Mouse (Mus musculus): ENCODE measurements around the gene Cd2bp2.

Gene Cd2bp2

DNA sequence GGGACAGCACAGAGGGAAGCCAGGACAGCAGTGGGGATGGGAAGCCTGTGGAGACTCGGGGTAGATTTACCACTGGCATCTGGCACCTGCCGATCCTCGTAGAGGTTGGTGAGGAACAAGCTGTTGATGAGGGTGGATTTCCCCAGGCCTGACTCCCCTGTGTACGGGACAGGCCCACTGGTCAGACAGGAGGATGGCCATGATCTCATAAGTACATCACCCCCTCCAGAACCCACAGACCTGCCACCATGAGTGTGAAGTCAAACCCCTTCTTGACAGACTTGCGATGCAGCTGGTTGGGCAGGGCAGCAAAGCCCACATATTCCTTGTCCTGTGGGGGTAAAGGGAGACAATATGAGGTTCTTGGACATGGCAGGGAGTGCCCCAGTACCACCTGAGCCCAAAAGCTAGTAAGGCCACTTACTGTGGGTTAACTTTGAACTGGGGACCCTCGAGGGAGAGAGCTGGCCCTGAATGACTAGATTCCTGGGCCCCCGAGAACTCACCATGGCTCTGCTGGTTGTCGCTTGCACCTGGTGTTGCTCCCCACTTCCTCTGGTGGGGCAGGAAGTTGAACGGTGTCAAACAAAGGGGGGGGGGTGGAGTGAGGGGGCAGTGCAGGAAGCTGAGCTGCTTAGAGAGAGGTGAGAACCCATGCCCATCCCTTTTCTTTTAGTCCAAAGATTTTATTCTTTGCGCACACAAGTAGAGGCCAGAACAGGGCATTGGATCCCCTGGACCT lies 22.2 kb upstream of the Cd2bp2 start:
- no peak for DNase-seq (ENCODE audit: low spot score)

GRCm38 (mm10) chr7:127217475-127217874 lies 21.6 kb upstream of the Cd2bp2 start:
- no peak for DNase-seq (ENCODE audit: low spot score)

- DNase-seq (ENCODE audit: low spot score): no peak
Measured at GRCm38 (mm10) chr7:127216307-127216706, 20.5 kb upstream of the Cd2bp2 start.

DNA sequence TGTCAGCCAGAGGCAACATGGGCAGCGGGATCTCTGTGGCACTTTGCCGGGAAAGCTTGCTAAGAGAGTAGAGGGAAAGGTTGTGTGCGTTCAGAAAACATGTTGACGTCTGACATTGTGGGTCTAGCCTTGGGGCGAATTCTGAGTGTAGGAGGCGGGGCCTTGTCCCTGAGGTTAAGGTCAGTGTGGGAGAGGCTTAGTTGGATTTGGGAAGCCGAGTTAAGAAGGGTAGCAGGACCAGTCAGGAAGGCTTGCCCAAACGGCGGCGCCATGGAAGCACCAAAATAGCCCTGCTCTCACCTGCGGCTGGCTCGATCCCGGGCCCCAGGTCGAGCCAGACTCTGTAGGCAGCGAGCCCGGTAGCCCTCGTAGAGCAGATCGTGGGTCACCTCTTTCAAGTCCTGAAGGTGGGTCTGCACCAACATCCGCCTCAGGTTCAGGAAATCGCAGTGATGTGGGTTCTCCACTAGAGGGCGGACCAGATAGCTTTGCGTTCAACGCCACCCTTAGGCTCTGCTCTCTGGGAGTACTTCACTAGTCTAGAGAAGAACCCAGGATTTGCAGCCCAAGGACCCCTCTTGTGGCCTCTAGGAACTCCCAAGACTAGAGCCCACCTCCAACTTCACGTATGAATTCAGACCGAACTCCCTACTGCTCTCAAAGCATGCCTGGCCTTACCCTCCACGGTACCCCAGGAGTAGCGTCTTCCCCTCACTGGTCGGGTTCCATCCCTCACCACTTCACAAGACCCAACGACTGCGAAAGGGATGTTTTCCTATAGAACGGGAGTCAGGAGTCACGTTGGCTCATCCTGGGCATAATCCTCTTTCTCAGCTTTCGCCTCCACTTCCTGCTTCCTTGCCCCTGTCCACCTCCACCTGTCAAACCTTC lies 19.4 kb upstream of the Cd2bp2 start:
- no peak for DNase-seq (ENCODE audit: low spot score)

DNA sequence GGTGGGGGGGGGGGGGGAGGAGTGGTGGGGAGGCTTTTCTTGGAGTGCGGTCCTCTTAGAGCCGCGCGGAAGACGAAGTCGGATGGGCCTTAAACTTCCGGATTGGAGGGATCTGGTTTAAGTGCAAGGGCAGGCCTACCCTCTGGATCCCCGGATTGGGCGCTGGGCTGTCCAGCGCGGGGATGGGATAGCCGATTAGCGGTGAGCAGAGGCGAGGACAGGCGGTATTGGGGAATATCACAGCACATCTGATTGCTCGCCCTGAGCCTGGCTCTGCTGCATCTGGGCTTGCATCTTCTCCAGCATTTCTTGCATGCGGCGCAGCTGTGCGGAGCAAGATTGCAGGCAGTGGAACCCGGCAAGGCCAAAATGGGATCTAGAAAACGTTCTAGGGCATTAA lies 18.7 kb upstream of the Cd2bp2 start:
- no peak for DNase-seq (ENCODE audit: low spot score)

GRCm38 (mm10) chr7:127213930-127214329 lies 18.1 kb upstream of the Cd2bp2 start:
- DNase-seq (ENCODE audit: low spot score): no peak

DNA sequence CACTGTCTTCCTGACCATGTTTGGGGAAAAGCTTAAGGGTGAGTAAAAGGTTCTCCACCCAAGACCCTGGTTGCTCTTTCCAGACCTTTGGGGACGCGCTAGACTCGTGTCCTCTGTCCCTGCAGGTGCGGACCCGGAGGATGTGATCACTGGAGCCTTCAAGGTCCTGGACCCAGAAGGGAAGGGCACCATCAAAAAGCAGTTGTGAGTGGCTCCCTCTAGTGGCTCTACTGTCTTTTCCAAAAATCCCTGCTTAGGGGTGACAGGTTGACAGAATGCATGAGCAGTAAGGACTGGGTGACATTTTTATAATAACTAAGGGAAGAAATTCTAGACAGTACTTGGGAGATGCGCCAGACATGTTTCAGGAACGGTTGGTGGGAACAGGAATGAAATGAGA lies 17.6 kb upstream of the Cd2bp2 start:
- DNase-seq (ENCODE audit: low spot score): no peak

GRCm38 (mm10) chr7:127212432-127213250 lies 16.8 kb upstream of the Cd2bp2 start:
- DNase-seq (ENCODE audit: low spot score): no peak

DNA sequence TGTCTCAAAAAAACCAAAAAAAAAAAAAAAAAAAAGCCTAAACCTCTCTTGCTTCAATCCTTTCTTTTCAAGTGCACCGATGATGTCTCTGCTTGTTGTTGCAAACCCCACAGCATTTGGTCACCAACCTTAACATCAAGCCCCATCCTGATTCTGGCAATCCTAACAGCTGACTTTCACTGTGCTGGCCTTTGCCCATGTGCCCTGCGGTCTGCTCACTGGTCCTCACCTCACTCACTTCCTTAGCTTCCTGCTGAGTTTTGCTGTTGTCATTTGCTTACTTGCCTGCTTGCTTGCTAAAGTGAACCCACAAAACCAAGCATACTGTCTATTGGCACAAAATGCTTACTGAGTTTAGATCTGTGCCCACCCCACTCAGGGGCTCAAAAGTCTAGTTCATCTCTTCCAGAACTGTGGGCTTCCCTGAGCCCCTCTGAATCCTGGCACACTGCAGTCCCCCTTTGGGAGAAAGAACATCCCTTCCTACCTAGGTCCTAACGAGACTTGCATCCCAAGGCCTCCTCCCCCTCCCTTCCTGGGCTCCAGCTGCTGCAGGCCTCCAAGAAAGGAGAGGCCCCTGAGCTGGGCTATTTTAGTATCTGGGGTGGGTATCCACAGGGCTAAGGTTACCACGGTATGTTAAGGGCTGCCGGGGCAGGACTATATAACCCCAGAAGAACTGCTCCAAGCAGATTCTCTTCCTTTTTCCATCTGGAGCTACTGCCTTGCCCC lies 15.3 kb upstream of the Cd2bp2 start:
- no peak for DNase-seq (ENCODE audit: low spot score)

- no peak for DNase-seq (ENCODE audit: low spot score)
Measured at GRCm38 (mm10) chr7:127210266-127210665, 14.4 kb upstream of the Cd2bp2 start.

GRCm38 (mm10) chr7:127209851-127210250 lies 14.0 kb upstream of the Cd2bp2 start:
- no peak for DNase-seq (ENCODE audit: low spot score)

DNA sequence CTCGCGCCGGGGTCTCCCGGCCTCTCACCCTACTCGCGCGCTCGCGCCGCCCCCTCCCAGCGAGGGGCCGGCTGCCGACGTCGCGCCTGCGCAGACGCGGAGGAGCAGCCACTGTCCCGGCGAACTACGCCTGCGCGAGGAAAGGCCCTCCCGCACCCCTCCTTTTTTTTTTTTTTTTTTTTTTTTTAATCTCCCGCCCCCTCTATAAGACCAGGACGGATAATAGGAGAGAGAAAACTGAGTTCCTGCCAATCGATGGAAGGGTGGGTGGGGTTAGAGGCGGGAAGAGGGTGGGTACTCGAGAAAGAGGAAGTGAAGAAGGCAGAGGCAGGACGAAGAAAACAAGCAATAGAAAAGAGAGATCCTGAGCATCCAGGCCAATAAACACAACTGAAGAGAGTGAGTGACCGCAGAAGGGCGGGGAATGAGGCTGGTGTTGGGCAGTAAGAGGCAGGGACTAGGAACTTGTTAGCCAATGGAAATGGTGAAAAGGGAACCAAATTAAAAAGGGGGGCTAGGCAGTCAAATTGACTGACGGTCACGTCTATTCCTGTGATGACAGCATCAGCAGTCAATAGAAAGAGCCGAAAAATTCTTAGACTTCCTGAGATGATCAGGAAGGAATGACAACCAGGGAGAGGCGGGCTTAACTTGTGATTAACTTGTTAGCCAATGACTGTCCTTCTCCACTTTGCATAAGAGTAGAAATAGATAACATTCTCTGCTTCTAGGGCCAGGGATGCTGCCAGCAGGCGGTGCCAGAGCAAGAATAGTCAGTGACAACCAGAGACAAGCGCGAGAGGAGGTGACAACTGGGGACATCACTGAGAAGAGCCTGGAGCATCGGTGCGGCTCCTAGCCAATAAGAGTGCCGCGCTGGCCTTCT lies 12.9 kb upstream of the Cd2bp2 start, which contains the start of gene Mylpf:
Gene Mylpf, plus strand, starts transcription at position 338 of the 886 bp plus-strand sequence.
- peak; percentile 67 for DNase-seq (ENCODE audit: low spot score)

GRCm38 (mm10) chr7:127208295-127208552 lies 12.4 kb upstream of the Cd2bp2 start, which contains the start of gene Tbc1d10b:
Tbc1d10b (minus strand) TSS chr7:127208468.
- DNase-seq (ENCODE audit: low spot score): no peak

GRCm38 (mm10) chr7:127207374-127208294 lies 11.8 kb upstream of the Cd2bp2 start:
- no peak for DNase-seq (ENCODE audit: low spot score)

GRCm38 (mm10) chr7:127206606-127207005 lies 10.8 kb upstream of the Cd2bp2 start:
- DNase-seq (ENCODE audit: low spot score): no peak

DNA sequence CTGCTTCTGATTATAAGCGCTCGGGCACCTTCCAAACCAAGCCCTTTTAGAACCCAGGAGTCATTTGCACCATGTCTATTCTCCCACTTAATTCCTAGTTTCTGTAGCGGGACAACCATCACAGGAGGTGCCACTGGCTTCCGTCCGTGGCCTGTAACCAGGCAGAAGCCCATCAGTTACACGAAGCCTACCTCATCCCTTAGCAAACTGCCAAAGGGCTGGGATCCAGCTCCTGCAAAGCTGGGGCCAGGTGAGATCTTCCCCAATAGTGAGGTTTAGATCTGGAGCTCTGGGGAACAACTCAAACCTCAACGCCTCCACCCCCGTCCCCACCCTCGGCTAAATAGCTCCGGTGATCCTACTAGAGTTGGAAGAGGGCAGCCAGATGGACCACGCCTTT lies 634 bp upstream of the Cd2bp2 start:
- no peak for DNase-seq (ENCODE audit: low spot score)

- no peak for DNase-seq (ENCODE audit: low spot score)
Measured at GRCm38 (mm10) chr7:127194633-127195029, 1.2 kb downstream of the Cd2bp2 start.

DNA sequence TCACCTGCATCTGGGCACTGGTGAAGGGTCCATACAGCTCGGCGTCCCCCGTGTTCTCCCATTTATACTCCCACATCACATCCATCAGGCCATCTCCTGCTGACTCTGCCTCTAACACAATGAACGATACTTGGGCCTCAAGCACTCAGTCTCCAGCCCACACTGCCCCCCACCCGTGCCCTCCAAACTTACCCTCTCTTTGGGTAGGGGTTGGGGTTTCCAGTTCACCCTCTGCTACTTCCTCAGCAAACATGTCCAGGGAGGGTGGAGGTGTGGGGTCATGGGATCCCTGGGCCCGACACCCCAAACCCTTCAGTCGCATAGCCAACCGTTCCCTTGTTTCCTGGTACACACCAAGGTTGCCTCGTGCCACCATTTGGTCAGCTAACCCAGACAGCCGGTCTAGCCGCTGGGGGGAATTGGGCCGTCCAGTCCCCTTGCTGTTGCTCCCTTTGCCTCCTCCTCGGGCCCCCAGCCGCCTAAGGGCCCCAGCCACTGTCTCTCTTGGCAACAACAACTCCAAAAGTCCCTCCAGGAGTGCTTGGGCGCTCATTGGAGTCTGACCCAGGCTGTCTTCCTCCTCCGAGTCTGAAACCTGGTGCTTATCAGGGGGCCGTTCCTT lies 1.7 kb downstream of the Cd2bp2 start:
- no peak for DNase-seq (ENCODE audit: low spot score)

DNA sequence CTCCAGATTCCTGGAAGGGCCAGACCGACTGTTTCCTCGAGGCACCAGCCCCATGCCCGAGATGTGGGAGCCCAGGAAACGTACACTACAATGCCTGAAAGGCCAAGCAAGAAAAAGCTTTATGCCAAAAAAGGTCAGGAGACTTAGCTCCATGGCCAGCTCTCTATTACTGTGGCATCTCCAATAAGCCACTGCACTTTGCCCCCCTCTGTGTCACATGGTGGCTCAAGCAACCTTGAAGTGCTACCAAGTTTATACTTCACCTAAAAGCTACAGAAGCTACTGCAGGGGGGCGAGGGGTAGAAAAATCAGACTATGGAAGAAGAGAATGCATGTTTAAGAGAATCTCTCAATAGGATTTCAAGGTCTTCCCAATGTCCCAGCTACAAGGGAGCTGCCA lies 2.9 kb downstream of the Cd2bp2 start:
- no peak for DNase-seq (ENCODE audit: low spot score)

Data from urinary bladder, postnatal 10 days (tissue).